Mouse (Mus musculus): ENCODE results near the gene Arl8a.
"Not testable (repeated sequence)": the region's sequence is repeated elsewhere in the genome, so short reads cannot be mapped to it uniquely, and the experiment has no call there.

Arl8a gene

DNA sequence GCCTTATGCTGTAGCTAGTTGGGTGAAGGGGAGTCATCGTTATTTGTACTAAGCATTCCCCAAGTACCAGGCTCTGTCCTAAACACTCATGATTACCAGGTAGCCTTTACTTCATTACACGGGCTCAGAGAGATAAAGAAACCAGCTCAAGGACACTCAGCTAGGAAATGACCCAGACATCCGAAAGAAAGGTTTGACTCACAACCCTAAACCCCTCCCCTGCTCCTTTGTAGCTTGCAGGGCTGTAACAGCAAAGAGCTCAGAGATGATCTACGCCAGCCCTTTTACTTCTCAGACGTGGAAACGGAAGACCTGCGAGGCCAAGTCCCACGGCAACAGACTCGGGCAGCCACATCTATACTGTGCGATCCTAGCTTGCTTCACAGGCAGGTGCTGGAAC lies 23.7 kb downstream of the Arl8a start:
- DNase-seq (ENCODE audit: low read depth), result no peak

DNA sequence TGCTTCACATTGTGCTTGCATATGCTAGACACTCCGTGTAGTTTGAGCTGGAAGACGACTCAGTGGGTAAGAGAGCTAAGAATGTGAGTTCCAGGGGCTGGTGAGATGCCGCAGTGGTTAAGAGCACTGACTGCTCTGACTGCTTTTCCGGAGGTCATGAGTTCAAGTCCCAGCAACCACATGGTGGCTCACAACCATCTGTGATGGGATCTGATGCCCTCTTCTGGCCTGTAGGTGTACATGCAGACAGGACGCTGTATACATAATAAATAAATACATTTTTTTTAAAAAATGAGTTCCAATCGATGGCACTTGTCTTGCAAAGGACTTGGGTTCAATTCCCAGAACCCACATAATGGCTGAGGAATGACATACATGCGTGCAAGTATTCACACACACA lies 24.6 kb downstream of the Arl8a start:
- no peak for DNase-seq (ENCODE audit: low read depth)

DNA sequence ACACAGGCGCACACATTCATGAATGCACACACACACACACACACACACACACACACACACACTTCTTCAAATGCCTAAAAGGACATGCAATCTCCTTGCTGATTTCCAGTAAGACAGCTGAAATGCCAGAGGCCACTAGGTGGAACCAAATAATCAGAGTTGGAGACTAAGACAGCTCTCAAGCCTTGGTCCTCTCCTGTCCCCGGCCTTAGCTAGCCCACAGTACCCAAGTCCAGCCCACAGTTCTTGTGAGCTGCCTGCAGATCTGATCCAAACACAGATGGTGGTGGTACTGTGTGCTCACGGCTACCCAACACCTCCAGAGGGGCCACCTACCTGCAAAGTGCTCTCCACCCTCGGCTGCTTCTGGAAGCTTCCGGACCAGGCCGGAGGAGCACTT lies 25.4 kb downstream of the Arl8a start:
- no peak for DNase-seq (ENCODE audit: low read depth)

DNA sequence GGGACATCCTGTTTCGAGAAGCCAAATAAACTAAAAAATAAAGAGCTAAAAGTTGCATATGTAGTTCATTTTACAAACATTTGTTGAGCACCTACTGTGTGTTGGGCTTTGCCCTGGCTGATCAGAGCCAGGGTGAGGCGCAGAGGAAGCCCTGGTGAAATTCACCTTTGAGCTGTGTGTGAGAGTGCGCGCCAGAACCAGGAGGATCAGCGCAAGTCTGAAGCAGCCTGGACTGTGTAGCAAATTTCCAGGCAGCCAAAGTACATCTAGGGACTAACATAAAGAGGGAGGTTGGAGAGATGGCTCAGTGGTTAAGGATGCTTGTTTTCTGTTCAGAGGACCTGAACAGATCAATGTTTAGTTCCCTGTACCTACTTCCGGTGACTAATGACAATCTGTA lies 26.7 kb downstream of the Arl8a start:
- DNase-seq (ENCODE audit: low read depth), result no peak

DNA sequence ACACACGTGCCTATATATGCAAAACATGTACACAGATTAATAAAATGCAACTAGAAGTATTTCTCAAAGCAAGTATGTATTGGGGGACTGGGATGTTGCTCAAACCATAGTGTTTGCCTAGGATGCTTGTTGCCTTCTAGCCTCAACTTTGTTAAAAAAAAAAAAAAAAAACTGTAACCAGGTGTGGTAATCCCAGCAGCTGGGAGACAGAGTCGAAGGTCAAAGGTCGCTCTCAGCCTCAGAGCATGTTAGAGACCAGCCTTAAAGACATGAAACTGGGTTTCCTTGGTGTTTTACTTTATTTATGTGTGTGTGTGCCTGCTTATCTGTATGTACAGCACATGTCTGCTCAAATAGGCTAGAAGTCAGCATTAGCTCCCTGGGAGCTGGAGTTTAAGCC lies 28.6 kb downstream of the Arl8a start:
- no peak for DNase-seq (ENCODE audit: low read depth)

DNA sequence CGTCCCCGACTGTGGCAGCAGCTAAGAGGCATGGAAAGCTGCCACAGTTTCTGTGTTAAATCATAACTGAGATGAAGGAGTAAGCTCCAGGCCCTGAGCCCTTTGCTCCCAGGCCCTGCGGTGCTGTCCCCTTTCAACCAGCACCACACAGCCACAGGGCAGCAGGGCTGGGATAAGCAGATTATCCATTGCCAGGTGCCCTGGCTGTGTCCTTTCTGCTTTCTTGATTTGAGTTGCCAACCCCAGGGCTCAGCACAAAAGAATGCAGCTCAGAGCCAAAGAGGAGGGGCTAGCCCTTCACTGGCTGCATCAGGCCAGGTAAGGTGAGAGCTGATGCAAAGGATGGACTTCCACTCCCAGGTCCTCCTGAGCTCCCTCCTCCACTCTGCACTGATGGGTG lies 31.1 kb downstream of the Arl8a start:
- DNase-seq (ENCODE audit: low read depth), result no peak

DNA sequence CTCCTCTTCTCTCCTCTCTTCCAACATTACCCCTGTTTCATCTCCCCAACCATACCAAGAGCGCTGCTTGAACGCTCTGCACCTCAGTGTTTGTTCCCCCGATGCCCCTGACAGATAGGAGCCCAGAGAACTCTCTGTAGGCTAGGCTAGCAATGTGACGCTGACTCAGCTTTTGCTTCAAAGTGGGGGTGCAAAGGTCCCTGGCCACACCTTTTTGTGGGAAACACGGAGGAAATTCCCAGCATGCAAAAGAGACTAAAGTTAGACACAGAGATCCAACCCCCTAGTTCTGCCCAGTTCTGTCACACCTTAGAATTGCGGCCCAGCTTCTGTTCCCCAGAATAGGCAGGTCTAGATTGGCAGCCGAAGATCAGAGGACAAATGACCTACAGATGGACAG lies 32.2 kb downstream of the Arl8a start:
- no peak for DNase-seq (ENCODE audit: low read depth)

- DNase-seq (ENCODE audit: low read depth), result no peak
Observed at GRCm38 (mm10) chr1:135180830-135181229, 34.2 kb downstream of the Arl8a start.

DNA sequence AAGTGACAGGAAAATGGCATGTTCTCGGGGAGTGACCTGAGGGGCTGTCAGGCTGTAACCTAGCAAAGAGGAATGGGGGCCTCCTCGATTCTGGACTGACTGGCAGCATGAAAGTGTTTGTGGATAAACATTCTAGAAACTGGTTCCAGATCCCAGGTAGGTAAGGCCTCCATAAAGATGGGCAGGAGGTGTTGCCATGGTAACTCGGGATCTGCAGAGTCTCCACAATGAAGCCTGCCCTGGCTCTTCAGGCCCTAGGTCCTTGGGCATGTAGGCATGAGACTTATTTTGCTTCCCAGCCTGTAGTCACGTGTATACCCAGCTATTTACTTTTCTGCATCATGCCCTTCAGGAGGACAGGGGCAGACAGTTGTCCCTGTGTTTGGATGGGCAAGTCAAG lies 34.7 kb downstream of the Arl8a start:
- DNase-seq (ENCODE audit: low read depth), result no peak

DNA sequence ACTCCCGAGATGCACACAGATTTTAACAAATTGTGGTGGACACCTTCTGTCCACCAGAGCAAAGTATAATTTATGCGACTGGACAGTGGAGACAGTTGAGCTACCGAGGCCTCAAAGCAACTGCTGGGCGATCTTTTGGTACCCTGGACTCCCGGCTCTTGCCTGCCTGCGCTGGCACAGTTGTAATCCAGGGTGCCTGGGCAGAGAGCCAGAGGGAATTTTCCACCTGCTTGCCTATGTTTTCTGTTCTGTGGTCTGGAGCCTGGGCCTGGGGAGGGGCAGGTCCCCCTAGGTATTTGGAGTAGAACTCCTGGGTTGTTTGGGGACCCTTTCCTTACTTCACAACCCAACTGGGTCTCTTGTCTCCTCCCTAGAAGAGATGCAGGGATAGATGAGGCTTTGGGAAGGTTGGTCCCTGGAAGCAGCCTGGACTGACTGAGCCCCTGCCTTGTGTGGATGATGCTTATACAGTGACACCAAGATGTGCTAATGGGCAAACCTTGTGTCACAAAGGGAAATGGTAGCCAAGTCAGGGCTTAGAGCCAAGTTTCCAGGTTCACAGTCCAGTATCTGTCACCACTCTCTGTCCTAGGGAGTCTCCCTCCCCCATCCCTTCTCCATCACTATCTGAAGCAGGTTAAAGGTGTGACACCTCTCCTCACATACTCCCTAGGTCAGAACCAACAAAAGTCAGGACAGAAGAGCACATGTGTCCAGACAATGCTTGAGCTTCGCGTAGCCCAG lies 35.4 kb downstream of the Arl8a start:
- no peak for DNase-seq (ENCODE audit: low read depth)

DNA sequence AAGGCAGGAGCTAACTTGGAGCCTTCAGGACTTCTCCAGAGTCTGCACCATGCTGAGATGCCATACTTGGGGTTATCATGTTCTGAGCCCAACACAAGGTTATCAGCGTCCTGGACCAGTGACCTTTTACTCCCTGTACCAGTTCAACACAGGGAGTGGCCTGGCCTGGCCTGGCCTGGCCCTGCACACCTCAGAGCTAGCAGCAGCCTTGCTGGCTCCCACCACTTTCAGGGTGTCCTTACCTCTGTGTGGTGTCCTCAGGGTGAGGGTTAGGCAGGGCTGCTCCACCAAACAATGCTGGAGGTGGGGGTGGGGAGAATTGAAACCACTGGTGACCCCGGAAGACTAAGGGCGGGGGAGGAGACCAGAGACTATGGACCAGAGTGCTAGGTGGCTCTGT lies 36.4 kb downstream of the Arl8a start:
- no peak for DNase-seq (ENCODE audit: low read depth)

GRCm38 (mm10) chr1:135183448-135183847 lies 36.8 kb downstream of the Arl8a start:
- no peak for DNase-seq (ENCODE audit: low read depth)

DNA sequence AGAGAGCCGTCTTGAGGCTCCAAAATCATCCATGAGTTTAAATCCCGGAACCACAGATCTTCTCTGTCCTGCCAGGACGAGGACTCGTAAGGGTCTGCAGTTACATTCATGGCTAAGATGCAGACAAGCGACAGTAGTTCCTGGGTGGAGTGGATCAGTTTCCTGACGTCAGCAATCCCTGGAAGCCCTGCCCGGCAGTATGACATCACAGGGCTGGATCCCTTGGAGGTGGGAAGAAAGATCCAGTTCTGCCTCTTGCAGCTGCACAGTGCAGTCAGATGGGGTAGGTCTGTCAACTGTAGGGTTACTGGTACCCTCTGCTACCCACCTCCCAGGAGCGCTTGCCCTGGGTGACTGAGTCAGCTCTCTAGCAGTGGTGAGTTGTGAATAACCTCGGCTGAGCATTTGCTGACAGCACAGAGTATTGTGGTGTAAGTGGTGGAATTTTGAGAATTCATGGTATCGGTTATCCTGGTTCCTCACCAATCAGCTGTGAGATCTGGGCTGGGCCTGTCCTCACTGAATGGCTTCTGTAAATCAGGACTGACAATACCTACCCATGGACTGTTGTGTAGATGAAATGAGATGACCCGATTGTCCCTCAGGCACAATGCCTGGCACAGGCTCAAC lies 37.4 kb downstream of the Arl8a start:
- DNase-seq (ENCODE audit: low read depth), result no peak

DNA sequence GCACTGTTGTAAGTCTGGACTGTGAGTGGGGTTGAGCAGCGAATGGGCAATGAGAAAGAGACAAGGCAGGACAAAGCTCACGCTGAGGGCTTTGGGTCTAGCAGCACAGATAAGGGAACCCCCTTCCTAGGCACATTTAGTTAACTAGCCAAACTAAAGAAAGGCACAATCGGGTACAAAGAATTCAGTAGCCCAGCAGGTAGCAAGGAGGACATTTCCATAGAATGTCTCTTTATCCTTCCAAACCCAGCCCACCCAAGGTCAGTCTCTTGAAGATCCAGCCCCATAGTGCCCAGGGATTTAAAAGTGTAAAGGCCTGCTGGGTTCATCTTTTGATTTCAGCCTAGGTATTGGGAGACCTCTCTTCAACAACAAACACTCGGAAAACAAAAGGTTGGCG lies 39.3 kb downstream of the Arl8a start:
- no peak for DNase-seq (ENCODE audit: low read depth)

DNA sequence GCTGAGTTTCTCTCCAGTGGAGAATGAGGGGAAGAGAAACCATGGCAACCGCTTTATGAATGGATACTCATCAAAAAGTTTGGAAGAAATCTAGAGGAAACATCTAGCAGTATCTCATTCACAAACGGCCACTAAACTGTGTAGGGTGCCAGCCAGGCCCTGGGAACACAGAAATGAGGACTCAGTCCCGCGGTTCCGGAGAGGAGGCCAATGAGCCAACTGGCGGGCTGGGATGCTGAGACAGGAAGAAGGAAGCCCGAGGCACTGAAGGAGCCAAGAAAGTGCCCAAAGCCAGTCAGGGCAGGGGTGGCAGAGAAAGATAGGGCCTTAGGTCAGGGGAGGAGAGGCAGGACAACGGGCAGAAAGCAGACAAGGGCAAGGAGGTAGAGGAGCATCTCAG lies 39.8 kb downstream of the Arl8a start:
- no peak for DNase-seq (ENCODE audit: low read depth)

- not testable (repeated sequence) for DNase-seq (ENCODE audit: low read depth)
Observed at GRCm38 (mm10) chr1:135187016-135187415, 40.4 kb downstream of the Arl8a start.

GRCm38 (mm10) chr1:135188197-135188596 lies 41.6 kb downstream of the Arl8a start:
- no peak for DNase-seq (ENCODE audit: low read depth)

DNA sequence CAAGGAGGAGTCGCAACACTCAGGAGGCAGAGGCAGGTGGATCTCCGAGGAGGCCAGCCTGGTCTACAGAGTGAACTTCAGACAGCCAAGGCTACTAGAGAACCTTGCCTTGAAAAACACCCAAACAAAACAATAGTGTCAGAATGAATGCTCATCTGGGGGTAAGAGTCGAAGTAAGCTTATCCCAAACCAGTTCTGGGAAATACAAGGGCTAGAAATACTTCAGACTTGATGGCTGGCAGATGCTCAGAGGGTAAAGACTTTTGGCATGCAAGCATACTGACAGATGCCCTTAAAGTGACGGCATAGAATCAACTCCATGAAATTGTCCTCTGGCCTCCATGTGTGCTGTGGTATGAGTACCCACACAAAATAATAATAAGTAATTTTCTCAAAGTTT lies 42.6 kb downstream of the Arl8a start:
- DNase-seq (ENCODE audit: low read depth), result no peak

DNA sequence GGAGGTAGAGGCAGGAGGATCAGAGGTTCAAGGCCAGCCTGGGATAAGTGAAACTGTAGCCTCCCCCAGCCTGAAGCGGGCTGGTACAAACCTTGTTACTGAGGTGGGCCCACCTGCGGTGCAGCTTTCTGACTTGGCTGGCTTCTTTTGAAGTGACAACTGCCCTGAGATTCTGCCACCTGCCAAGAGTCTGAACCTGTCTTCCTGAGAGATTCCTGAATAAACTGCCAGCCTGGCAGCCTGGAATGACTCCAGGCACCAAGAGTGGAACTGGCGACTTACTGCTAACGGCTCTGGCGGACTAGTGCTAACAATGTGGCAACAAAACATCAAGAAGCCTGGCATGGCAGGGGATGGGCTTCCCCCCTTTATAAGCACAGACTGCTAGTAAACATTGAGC lies 47.7 kb downstream of the Arl8a start:
- not testable (repeated sequence) for DNase-seq (ENCODE audit: low read depth)

DNA sequence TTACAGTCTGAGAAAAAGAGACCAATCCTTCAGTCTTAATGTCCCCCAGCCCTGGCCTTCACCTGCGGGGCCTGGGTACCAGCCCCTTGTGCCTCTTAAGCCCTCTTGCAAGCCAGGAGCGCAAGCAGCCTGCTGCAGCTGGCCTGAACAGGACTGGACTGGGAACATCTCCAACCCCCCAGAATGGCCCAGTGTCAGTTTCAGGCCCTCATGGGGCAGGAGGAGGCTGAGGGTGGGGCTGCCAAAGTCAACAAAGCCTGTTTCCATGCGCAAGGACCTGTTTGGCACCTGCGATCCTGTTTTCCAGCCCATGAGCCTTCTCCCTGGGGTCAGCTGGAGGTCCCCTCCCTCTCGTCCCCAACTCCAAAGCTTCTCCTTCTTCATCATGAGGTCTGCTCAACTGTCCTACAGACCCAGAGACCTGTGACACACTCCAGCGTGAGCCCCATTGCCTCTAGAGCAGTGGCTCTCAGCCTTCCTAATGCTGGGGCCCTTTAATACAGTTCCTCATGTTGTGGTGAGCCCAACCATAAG lies 49.4 kb downstream of the Arl8a start:
- no peak for DNase-seq (ENCODE audit: low read depth)

GRCm38 (mm10) chr1:135198412-135198811 lies 51.8 kb downstream of the Arl8a start:
- DNase-seq (ENCODE audit: low read depth), result no peak

- no peak for DNase-seq (ENCODE audit: low read depth)
Observed at GRCm38 (mm10) chr1:135199014-135199819, 52.6 kb downstream of the Arl8a start.

DNA sequence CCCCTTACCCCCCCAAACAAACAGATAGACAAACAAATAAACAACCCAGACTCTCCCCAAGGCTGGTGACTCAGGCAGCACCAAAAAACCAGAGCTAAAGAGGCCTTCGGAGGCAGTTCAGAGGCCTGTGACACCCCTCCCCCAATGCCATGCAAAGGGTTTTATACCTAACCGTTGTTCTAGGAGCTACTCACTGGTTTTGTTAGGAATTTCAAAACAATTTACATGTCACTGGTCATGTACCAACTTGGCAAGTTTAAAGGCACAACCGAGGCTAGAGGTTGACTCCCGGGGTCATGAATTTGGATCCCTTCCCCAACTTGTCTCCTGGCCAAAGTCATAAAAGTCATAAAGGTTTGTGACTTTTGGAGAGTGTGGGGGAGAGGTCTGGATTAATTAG lies 53.8 kb downstream of the Arl8a start:
- no peak for DNase-seq (ENCODE audit: low read depth)
